Mouse (Mus musculus) testis, adult 2 months (tissue): Measurements from ENCODE around the gene Ggcx.

Source experiments
- CTCF ChIP-seq: fragments of 200-500 bp; IDR thresholded peaks from 2 replicates; pipeline ENCODE4 v1.5.1; 2012; ENCODE audit warnings: low read depth, mild to moderate bottlenecking, inconsistent platforms, low read length, moderate library complexity; ENCODE audit not compliant: control insufficient read depth, insufficient read depth, insufficient replicate concordance
- POLR2A ChIP-seq: fragments of 200-500 bp; IDR thresholded peaks from 2 replicates; pipeline ENCODE4 v1.6.1; 2012; ENCODE audit warnings: low read depth, mild to moderate bottlenecking, inconsistent platforms, low read length, moderate library complexity; ENCODE audit not compliant: control insufficient read depth

DNA sequence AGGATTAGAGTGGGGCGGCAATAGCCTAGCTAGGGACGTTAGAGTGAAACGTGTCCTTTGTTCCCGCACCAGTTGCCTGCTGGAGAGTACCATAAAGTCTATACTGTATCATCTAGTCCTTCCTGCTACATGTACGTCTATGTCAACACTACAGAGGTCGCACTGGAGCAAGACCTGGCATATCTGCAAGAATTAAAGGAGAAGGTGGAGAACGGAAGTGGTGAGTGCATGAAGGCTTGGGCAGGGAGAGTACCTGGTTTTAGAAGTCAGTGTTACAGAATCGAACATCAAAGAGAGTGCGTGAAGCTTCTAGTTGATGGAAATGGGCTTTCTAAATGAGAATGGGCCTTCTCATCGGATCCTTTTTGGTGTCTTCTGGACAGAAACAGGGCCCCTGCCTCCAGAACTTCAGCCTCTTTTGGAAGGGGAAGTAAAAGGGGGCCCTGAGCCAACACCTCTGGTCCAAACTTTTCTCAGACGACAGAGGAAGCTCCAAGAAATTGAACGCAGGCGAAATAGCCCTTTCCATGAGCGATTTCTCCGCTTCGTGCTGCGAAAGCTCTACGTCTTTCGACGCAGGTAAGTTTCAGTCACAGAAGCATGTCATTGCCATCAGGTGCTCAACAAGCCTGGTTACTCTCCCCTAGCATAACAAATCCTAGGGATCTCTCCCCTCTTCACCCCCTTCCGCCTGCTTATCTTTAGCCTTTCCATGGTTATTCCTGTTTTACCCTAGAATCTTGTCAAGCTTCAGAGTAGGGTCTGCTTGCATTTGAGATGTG is 15.1 kb downstream of the Ggcx start:
- TF ChIP-seq POLR2A: no peak
- TF ChIP-seq CTCF: no peak
